Mouse (Mus musculus): ENCODE measurements at regions not wholly inside any gene's neighbourhood (a gene's known extent, or its start where the extent isn't known, plus 50 kb on each side); places are given as distances from the start of the nearest gene placed in this dataset.
"Not testable (repeated sequence)": the region's sequence is repeated elsewhere in the genome, so short reads cannot be mapped to it uniquely, and the experiment has no call there.

DNA sequence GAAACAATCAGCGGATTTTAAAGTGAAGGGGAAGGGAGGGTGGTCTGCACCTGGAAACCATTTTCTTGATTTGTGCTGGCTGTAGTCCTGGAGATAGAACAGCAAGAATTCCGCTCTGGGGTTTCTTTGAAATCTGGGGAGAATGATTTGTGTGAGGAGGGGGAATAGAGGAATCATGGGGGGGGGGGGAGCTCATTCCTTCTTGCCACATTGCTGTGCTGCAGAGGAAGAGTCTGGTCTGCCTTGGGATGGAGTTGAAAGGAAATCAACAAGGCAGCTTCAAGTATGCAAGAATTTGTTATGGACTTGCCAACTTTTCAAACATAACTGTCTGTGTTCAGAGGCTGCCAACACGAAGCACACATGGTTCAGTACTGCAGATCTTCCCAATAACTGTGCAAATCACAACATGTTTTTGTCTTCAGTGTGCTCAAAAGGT lies 249.4 kb downstream of the Prr30 start:
- no peak overlapping the region; the same call in 1 of the 2 replicates for H3K27ac ChIP-seq
- no peaks in the 10 kb centered on the region for H3K9me3 ChIP-seq
- DNase-seq (ENCODE audit: extremely low spot score, low spot score) = no peak
- H3K27me3 ChIP-seq (ENCODE audit: poor library complexity, severe bottlenecking) = no peaks in the 10 kb centered on the region
- 62% methylated on average over 3 of the region's 3 CpGs for WGBS
- no peaks in the 10 kb centered on the region for H3K36me3 ChIP-seq (replicated peaks)
- H3K4me3 ChIP-seq = no peak overlapping the region
- H3K4me1 ChIP-seq = peaks cover 3% of the 10 kb centered on the region; the same call in 1 of the 2 replicates

DNA sequence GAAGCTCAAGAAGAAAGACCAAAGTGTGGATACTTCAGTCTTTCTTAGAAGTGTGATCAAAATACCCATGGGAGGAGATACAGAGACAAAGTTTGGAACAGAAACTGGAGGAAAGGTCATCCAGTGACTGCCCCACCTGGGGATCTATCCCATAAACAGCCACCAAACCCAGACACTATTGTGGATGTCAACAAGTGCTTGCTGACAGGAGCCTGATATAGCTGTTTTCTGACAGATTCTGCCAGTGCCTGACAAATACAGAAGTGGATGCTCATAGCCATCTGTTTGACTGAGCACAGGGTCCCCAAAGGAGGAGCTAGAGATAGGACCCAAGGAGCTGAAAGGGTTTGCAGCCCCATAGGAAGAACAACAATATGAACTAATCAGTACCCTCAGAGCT lies 252.5 kb downstream of the Prr30 start:
- H3K4me1 ChIP-seq; H3K36me3 ChIP-seq (replicated peaks); H3K4me3 ChIP-seq; DNase-seq (ENCODE audit: extremely low spot score, low spot score); H3K27me3 ChIP-seq (ENCODE audit: poor library complexity, severe bottlenecking); H3K27ac ChIP-seq; H3K9me3 ChIP-seq: not testable (repeated sequence)

DNA sequence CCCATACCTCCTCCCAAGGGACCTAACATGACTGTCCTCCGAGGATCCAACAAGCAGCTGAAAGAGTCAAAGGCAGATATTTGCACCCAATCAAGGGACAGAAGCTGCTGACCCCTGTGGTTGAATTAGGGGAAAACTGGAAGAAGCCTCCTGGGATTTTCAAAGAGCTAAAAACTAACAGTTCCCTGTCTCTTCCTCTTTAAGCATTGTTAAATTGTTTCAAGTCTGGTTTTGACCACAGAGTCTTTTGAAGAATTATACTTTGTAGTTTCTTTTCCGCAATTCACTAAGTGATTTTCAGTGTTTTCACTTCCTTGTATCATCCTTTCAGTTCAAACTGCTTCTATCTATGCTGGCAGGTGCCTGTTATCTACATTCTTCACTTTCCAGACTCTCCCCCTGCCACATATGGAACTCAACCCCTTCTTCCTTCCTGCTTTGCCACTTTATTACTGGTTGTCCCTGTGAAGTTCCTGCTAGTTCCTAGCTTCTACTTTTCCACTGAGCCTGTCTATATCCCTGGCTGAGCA lies 262.7 kb downstream of the Prr30 start:
- Histone ChIP-seq H3K9me3 (no peaks in the 10 kb centered on the region), H3K4me1 (no peaks in the 10 kb centered on the region), H3K27ac (no peak overlapping the region), H3K36me3 (replicated peaks) (no peaks in the 10 kb centered on the region), H3K27me3 (ENCODE audit: poor library complexity, severe bottlenecking) (no peaks in the 10 kb centered on the region), H3K4me3 (no peak overlapping the region)
- DNase-seq (ENCODE audit: extremely low spot score, low spot score) = no peak
- 82% methylated on average over 2 of the region's 2 CpGs for WGBS

DNA sequence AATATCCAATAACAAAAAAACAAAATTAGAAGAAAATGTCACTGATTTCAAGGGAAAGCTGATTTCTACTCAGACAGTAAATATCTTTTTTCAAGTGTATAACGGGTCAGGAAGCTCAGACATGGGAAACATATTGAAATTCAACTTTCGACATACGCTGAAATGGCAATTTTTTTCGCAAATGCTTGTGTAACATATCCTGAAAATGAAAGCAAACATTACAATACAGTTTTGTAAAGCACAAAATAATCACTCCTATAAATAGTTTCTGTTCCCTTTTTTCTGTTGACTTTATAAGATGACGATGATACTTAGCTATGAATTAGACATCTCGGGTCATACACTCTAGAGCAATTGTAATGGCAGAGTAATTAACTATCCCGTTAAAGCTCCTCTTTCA lies 265.6 kb downstream of the Prr30 start:
- WGBS = 93% methylated on average over 7 of the region's 7 CpGs
- Histone ChIP-seq H3K4me1 (no peaks in the 10 kb centered on the region), H3K36me3 (replicated peaks) (no peaks in the 10 kb centered on the region), H3K9me3 (no peaks in the 10 kb centered on the region), H3K4me3 (no peak overlapping the region), H3K27ac (no peak overlapping the region), H3K27me3 (ENCODE audit: poor library complexity, severe bottlenecking) (no peaks in the 10 kb centered on the region)
- no peak for DNase-seq (ENCODE audit: extremely low spot score, low spot score)

DNA sequence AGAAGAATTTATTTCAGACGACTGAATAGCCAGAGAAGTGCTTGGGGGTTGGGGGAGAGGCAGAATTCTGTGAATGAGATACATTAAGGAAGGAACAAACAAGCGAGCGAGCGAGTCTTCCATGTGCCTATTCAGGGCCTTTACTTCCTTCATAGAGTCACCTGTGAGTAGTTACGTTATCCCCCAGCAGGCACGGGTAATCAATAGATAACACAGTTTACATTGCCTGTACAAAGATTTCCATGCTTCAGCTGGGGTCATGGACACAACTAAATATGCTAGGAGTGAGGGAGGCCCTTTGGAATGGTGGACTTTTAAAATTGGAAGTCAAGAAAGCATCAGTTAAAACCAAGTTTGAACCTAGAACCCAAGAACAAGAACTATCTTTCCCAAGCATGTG lies 275.2 kb downstream of the Prr30 start:
- Histone ChIP-seq H3K4me3 (no peak overlapping the region), H3K9me3 (no peaks in the 10 kb centered on the region), H3K27ac (no peak overlapping the region), H3K36me3 (replicated peaks) (no peaks in the 10 kb centered on the region), H3K4me1 (no peaks in the 10 kb centered on the region), H3K27me3 (ENCODE audit: poor library complexity, severe bottlenecking) (no peaks in the 10 kb centered on the region)
- WGBS = 89% methylated on average over 6 of the region's 6 CpGs
- DNase-seq (ENCODE audit: extremely low spot score, low spot score) = no peak

DNA sequence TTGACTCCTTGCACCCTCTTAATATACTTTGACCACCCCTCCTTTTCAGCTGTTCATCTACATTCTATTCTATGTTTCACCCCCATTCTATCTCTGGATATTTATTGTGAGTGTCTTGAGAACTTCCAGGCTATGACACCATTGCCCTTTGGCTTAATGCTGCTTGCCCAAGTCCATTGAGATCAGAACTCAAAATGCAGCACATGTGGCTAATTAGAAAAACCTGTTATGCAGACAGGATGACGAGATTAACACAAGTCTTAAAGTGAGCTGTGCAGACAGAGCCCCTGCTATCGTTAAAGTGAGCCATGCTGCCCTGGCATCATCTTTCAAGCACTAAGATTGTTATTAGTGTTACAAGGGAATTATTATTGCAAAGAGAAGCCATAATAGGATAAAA lies 299.9 kb downstream of the Prr30 start:
- peaks cover 9% of the 10 kb centered on the region; the same call in 1 of the 2 replicates for H3K4me1 ChIP-seq
- H3K9me3 ChIP-seq = no peaks in the 10 kb centered on the region
- H3K27ac ChIP-seq = no peak overlapping the region
- H3K27me3 ChIP-seq (ENCODE audit: poor library complexity, severe bottlenecking) = no peaks in the 10 kb centered on the region
- no peak for DNase-seq (ENCODE audit: extremely low spot score, low spot score)
- 32% methylated on average over 2 of the region's 2 CpGs for WGBS
- H3K4me3 ChIP-seq = no peak overlapping the region
- H3K36me3 ChIP-seq (replicated peaks) = no peaks in the 10 kb centered on the region

DNA sequence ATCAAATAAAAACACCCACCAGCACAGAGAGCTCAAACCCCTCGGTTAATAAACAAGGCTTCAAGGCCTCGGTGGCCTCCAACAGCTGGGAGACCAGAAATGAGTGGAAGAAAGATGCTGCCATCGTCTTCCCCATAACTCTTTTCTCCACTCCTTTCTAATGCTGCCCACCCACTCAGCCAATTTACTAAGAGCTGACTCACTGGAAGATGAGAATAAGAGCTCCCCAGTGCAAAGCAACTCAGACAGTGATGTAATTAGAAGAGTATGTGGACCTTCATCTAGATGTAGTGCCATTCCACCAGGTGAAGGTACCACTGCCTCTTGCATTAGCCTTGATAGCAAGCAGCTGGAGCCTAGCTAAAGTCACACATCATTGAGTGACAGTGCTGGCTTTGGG lies 301.1 kb downstream of the Prr30 start:
- Histone ChIP-seq H3K4me3 (no peak overlapping the region), H3K27ac (no peak overlapping the region), H3K36me3 (replicated peaks) (no peaks in the 10 kb centered on the region), H3K9me3 (no peaks in the 10 kb centered on the region), H3K4me1 (peaks cover 9% of the 10 kb centered on the region; the same call in 1 of the 2 replicates), H3K27me3 (ENCODE audit: poor library complexity, severe bottlenecking) (no peaks in the 10 kb centered on the region)
- WGBS = 83% methylated on average over 3 of the region's 3 CpGs
- DNase-seq (ENCODE audit: extremely low spot score, low spot score) = no peak

DNA sequence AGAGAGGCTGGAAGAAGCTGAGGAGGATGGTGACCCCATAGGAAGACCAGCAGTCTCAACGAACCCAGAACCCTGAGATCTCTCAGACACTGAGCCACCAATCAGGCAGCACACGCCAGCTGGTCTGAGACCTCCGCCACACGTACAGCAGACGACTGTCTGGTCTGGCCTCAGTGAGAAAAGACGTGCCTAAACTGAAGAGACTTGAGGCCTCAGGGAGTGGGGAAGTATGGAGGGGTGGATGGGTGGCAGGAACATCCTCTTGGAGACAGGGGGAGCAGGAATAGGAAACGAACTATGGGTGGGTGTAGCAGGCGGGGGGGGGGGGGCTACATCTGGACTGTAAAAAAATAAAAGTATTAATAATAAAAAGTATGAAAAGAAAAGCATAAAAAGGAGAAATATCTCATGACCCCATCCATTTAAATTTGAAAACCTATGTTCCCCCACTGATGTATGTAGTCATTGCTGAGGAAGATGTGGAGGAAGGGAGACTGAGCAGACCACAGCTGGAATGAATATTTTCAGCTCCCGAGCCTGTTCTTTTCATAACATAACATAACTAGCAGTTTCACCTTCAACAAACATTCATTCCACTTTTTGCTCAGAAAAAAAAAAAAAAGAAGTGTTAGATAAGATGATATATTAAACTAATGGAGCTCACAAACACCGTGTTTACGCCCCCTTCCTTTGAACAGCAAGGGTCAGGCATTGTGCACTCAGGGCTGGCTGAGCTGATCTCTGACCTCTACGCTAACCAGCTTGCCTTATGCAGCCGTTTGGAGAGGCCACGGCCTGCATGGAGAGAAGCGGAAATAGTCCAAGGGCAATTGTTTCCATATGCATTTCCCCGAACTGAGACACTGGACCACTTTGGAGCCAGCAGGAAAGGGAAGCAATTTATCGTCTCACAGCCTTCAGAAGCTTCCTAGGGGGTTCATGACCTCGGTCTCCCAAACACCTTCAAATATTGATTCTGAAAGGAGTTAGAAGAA lies 310.7 kb downstream of the Prr30 start:
- no peaks in the 10 kb centered on the region for H3K27me3 ChIP-seq (ENCODE audit: poor library complexity, severe bottlenecking)
- no peaks in the 10 kb centered on the region for H3K9me3 ChIP-seq
- WGBS = 54% methylated on average over 18 of the region's 18 CpGs
- peak; percentile 27 for DNase-seq (ENCODE audit: extremely low spot score, low spot score)
- H3K4me1 ChIP-seq = peaks cover 9% of the 10 kb centered on the region; the same call in 1 of the 2 replicates
- no peak overlapping the region for H3K4me3 ChIP-seq
- H3K27ac ChIP-seq = peak overlapping the region; percentile 51; the same call in 1 of the 2 replicates
- no peaks in the 10 kb centered on the region for H3K36me3 ChIP-seq (replicated peaks)

DNA sequence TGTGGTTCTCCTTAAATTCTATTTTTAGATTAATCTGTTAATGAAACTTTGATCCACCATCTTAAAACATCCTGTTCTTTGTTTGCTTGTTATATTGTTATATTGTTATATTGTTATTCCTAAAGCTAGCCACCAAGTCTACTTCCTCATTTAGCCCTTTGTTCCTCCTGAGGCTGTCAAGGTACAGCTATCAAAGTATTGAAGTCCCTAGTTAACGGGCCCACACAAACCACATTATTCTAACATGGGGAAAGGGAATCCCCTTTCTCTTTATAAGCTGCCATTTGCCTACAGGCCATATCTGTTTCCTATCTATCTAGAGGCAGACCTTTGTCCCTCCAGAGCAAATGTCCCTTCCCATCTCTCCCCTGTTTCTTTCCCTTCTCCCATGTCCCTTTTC lies 317.0 kb downstream of the Prr30 start:
- Histone ChIP-seq H3K9me3 (no peaks in the 10 kb centered on the region), H3K27me3 (ENCODE audit: poor library complexity, severe bottlenecking) (no peaks in the 10 kb centered on the region), H3K36me3 (replicated peaks) (no peaks in the 10 kb centered on the region), H3K27ac (no peak overlapping the region), H3K4me1 (no peaks in the 10 kb centered on the region), H3K4me3 (no peak overlapping the region)
- no peak for DNase-seq (ENCODE audit: extremely low spot score, low spot score)
- WGBS = 66% methylated on average over 1 of the region's 1 CpGs

DNA sequence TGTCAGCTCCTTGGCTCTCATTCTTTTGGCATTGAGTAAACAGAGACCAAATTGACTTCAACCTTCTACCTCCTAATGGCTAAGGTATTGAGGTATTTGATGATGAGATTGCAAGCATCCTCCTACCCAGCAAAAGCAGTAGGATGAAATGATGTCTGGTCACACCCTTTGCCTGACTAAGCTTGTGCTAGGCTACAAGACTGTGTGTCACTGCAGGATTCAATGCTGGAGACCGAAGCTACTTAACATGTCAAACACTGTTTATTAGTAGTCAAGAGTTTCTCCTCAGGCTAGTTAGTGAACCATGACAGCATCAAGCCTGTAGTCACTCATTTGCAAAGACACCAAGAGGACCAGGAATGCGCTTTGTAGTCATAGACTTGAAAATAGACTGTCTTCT lies 320.0 kb downstream of the Prr30 start:
- no peak for DNase-seq (ENCODE audit: extremely low spot score, low spot score)
- Histone ChIP-seq H3K27me3 (ENCODE audit: poor library complexity, severe bottlenecking) (no peaks in the 10 kb centered on the region), H3K27ac (no peak overlapping the region), H3K36me3 (replicated peaks) (no peaks in the 10 kb centered on the region), H3K4me3 (no peak overlapping the region), H3K9me3 (no peaks in the 10 kb centered on the region), H3K4me1 (no peaks in the 10 kb centered on the region)
- WGBS = 80% methylated on average over 2 of the region's 2 CpGs

DNA sequence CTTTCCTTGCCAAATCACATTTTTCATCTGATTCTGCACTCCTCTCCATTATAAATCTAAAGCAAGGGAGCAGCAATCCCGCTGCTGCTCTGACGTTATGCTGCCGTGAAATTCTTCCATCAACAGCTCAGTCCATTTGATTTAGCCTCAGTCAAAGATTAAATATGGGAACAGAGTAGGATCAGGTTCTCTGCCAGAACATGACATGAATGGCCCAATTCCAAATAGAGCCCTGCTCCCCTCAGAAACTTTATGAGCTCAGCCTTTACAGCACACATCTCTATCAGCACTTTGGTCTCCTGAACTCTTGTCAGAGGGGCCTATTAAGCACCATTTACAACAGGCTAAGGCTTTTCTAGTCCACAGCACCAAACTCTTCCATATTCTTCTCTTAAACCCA lies 332.3 kb downstream of the Prr30 start:
- Histone ChIP-seq H3K4me1 (no peaks in the 10 kb centered on the region), H3K4me3 (no peak overlapping the region), H3K9me3 (no peaks in the 10 kb centered on the region), H3K36me3 (replicated peaks) (no peaks in the 10 kb centered on the region), H3K27me3 (ENCODE audit: poor library complexity, severe bottlenecking) (no peaks in the 10 kb centered on the region), H3K27ac (no peak overlapping the region)
- no peak for DNase-seq (ENCODE audit: extremely low spot score, low spot score)
- WGBS = 89% methylated on average over 3 of the region's 3 CpGs

DNA sequence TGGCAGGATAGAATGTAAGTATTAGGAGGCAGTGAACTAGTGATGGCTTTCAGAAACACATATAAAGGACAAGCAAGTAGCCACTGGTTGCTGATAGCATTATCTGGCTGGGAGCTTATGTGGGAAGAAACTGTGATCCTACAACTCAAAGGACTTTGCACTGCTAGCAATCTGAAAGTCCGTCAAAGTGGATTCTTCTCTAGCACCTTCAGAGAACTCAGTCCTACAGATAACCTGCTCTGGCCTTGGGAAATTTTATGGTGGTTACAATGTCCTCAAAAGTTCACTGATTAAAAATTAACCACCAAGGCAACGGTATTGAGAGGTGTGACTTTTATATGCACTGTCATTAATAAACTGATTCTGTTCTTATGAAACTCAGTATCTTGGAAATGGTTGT lies 335.3 kb downstream of the Prr30 start:
- no peak overlapping the region for H3K27ac ChIP-seq
- no peak for DNase-seq (ENCODE audit: extremely low spot score, low spot score)
- 87% methylated on average over 2 of the region's 2 CpGs for WGBS
- no peaks in the 10 kb centered on the region for H3K9me3 ChIP-seq
- H3K4me3 ChIP-seq = no peak overlapping the region
- no peaks in the 10 kb centered on the region for H3K27me3 ChIP-seq (ENCODE audit: poor library complexity, severe bottlenecking)
- no peaks in the 10 kb centered on the region for H3K4me1 ChIP-seq
- no peaks in the 10 kb centered on the region for H3K36me3 ChIP-seq (replicated peaks)

DNA sequence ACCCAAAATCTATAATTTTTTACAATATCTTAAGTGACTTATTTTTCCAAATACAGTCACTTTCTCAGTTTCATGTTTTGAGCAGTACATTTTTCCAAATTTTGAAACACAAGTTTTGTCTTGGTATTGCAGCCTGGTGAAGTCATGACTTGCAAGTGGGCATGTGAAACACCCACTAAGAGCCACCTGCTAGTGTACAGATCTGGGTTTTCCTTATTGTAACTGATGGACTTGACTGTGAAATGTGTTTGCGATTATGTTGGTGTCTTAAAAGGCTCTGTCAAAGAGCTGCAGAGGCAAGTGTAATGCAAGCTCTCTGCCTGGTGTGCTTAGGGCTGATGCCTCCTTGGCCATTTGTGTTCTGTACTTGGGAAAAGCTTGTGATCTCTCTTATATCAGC lies 336.0 kb downstream of the Prr30 start:
- DNase-seq (ENCODE audit: extremely low spot score, low spot score) = no peak
- Histone ChIP-seq H3K27me3 (ENCODE audit: poor library complexity, severe bottlenecking) (no peaks in the 10 kb centered on the region), H3K4me1 (no peaks in the 10 kb centered on the region), H3K9me3 (no peaks in the 10 kb centered on the region), H3K36me3 (replicated peaks) (no peaks in the 10 kb centered on the region), H3K4me3 (no peak overlapping the region), H3K27ac (no peak overlapping the region)
- 98% methylated on average over 1 of the region's 1 CpGs for WGBS
